Mouse (Mus musculus): ENCODE data around the gene Smchd1. TPM values are rescaled to one million over a fixed set of nuclear protein-coding genes. Genes with fewer than 3 reads are reported as not detected.

Gene Smchd1
- total RNA-seq, 2 experiments from 2014 or later, result 28.5 to 37.2 TPM

DNA sequence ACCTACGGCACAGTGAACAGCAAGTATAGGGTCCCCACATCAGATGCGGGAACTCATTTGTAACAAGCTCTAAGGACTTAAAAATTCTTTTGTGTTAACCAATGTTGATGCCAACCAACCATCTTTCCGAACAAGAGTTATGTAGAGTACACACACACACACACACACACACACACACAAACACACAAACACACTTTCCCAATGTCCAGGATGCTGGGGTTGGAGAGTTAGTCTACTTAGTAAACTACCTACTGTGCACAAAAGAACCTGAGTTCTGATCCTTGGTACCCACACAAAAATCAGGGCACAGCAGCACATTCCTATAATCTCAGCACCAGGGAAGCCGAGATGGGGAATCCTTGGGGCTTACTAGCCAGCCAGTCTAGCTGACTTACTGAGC, 157.6 kb downstream of the Smchd1 start:
- DNase-seq (ENCODE audit: low spot score in 2 of 2), result no peak
- intact Hi-C loops (cut with DNase I), result no loop called here

DNA sequence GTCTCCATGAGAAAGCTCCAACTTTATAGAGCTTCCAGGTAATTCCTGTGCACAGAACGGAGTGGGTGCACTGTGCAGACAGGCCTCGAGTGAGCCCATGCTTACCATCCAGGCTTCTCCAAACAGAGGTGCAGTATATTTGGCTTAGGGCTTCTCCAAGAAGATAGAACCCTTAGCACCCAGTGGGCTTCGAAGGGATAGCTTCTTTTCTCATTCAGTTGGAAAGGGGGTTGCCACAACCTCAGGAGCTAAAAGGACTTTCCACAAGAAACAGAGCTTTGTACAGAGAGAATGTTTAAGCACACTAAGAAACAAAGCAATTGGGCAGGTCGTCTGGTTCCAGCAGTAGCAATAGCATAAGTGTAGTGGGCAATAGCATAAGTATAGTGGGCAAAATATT, 160.8 kb downstream of the Smchd1 start:
- no peak for DNase-seq (ENCODE audit: low spot score in 2 of 2)
- intact Hi-C loops (cut with DNase I), result no loop called here

DNA sequence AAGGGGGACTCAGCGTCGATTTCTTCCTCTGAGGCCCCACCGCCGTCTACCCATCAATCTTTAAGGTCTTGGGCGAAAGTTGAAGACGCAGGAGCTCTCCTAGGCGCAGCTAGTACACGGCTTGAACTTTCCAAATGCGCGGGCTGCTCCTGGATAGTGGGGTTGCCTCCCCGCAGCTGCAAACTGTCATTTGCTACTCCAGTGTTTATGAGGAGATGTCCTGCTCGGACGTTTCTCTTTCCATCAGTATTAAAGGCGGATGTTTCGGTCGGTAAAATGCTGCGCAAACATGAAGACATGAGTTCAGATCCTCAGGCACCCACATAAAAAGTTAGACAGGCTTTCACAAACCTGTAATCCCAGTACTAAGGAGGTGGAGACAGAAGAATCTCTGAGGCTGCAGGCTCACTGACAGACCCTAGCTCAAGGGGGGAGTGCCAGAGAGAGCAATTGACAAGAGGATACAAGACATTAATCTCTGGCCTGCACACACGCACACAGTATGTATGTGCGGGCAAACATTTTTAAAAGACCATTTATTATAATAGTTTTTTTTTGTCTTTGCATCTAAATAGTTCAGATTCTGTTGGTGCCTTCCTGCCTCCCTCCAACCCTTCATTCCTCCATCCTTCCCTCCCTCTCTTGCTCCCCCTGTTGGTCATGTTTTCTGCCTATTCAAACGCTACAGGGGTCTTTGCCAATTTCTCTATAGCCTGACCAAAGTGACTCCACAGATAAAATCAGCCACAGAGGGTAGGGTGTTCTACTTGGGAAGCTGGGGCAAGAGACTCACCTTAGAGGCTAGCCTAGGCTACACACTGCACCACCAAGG, 163.6 kb downstream of the Smchd1 start, which contains the start of gene Emilin2:
Gene Emilin2 (minus strand): TSS at position 639 of the 832 bp plus-strand sequence.
- intact Hi-C loops (cut with DNase I), result no loop called here

DNA sequence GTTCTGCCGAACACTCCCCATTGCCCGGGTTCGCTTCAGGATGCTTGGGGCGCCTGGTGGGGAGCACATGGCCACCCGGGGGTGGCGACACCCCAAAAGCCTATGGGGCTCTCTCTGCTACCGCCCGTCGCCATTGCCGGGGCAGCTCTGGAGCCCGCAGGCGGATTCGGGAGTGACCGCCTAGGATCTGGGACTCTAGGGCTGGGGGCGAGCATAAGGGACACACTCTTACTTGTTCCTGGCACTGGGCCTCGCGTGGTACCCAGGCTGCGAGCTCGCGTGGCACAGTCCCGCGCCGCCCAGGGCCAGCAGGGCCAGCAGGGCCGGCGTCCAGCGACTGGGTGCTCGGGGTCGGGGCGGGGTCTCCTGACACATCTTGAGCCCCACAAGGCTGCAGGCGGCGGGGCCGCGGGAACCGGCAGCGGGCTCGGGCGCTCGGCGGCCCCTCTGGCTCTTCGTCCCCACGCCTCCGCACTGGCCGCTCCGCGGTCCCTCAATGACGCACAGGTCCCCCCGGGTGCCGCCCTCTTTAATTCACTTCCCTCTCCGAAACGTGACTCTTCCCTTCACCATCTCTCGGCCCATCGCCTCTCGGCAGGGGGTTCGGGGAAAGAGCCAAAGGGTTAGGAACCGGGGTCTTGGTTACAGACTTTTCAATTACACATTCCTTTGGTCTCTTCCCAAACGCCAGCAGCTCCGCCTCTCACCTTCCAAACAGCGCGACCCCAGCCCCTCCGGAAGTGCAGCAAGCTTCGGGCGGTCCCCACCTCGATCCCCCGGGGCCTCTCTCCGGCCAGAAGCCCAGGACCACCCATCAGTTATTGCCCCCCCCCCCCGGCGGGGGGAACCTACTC, 164.4 kb downstream of the Smchd1 start:
- intact Hi-C loops (cut with DNase I), result no loop called here

More for the DNA sequence above, 163.6 kb downstream of the Smchd1 start, which contains the start of gene Emilin2:
- no peak for DNase-seq (ENCODE audit: low spot score in 2 of 2)

GRCm38 (mm10) chr17:71309711-71310485, 165.2 kb downstream of the Smchd1 start:
- intact Hi-C loops (cut with DNase I), result no loop called here
- DNase-seq (ENCODE audit: low spot score in 2 of 2), result no peak

More for the DNA sequence above, 164.4 kb downstream of the Smchd1 start:
- DNase-seq (ENCODE audit: low spot score in 2 of 2), result peak in 1 of 2 experiments; percentile 12

DNA sequence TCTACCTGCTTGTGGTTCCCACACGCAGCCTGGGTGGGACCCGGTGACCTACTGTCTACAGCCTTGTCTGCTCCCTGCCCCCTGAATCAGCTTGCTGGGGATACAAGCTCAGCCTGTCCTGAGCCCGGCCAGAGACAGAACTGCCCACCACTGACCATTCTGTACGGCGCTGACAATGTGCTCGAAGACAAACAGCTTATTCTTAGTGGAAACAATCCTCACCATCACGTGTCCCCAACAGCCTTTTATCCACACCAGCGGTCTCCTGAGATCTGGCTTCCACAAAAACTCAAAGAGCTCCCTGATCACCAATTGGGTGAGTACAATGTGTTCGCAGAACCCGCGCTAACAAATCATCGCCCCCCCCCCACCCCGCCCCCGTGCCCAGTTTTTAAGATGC, 166.0 kb downstream of the Smchd1 start:
- intact Hi-C loops (cut with DNase I), result no loop called here
- no peak for DNase-seq (ENCODE audit: low spot score in 2 of 2)

GRCm38 (mm10) chr17:71308296-71308695, 166.8 kb downstream of the Smchd1 start:
- no peak for DNase-seq (ENCODE audit: low spot score in 2 of 2)
- intact Hi-C loops (cut with DNase I), result no loop called here

DNA sequence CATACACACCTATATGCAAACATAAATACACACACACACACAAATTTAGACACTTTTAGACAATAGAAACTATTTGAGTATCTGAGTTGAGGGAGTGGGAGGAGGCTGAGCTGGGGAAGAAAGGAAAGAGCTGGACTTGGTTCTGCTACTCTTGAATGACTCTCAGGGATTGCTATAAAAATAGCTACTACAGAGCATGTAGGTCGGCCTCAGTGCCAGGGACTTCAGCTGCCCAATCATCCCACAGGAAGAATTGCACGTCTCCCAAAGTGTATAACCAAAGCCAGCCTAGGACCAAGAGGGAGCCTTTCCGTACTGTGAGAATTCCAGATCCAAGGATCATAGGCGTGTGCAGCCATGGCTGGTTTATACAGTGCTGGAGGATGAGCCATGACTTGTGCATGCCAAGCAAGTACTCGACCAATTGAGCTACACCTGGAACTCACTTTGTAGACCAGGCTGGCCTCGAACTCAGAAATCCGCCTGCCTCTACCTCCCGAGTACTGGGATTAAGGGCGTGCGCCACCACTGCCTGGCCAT, 167.8 kb downstream of the Smchd1 start:
- DNase-seq (ENCODE audit: low spot score in 2 of 2), result no peak
- intact Hi-C loops (cut with DNase I), result no loop called here

DNA sequence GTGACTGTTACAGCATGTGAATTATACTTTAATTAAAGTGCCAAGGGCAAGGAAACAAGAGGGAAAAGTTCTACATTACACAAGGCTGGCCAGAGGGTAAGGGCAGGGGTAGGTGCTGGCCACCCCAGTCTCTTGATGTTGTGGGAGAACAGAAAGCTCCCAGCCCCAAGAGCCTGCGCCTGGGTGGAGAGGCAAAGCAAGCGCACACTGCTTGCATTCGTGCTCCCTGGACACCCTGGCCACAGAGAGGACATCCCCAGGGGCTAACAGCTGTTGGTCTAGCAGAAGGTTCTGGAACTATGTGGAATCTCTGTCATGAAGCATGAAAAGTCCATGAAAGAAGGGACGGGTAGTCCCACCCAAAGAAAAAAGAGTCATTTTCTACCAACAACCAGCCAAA, 168.4 kb downstream of the Smchd1 start:
- intact Hi-C loops (cut with DNase I), result no loop called here
- DNase-seq (ENCODE audit: low spot score in 2 of 2), result no peak

- intact Hi-C loops (cut with DNase I), result no loop called here
- DNase-seq (ENCODE audit: low spot score in 2 of 2), result no peak
Observed at GRCm38 (mm10) chr17:71306091-71306490, 169.1 kb downstream of the Smchd1 start.

GRCm38 (mm10) chr17:71303444-71303843, 171.7 kb downstream of the Smchd1 start:
- no peak for DNase-seq (ENCODE audit: low spot score in 2 of 2)
- intact Hi-C loops (cut with DNase I), result no loop called here

DNA sequence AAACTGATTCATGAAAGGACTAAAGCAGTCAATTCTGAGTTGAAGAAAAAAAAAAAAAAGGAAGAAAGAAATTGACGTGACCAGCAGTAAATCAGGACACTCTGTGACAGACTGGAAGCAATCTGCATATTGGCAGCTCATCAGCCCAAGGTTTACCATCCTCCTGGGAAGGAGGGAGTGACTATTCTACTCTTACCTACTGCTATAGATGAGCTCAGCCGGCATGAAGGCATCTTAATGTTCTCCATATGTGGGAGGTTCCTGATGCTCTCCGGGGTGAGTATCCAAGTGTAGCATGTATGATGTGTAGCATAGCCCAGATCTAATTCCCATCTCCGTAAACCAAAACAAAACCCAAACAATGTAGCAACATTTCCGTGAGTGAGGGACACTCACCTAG, 173.7 kb downstream of the Smchd1 start:
- no peak for DNase-seq (ENCODE audit: low spot score in 2 of 2)
- intact Hi-C loops (cut with DNase I), result no loop called here

DNA sequence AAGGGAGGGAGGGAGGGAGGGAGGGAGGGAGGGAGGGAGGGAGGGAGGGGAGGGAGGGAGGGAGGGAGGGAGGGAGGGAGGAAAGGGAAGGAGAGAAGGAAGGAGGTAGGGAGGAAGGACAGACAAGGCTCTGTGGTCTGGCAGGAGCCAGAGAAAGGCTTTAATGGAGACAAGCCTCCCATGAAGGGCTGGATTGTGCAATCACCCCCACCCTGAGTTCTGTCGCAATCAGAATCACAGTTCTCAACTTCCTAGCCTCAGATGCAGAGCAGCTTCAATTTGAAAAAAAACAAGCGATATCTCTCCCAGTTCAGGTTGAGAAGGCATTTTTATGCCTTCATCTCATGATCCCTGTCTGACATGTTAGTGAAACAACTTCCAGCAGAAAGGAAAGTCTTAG, 174.8 kb downstream of the Smchd1 start:
- intact Hi-C loops (cut with DNase I), result no loop called here

DNA sequence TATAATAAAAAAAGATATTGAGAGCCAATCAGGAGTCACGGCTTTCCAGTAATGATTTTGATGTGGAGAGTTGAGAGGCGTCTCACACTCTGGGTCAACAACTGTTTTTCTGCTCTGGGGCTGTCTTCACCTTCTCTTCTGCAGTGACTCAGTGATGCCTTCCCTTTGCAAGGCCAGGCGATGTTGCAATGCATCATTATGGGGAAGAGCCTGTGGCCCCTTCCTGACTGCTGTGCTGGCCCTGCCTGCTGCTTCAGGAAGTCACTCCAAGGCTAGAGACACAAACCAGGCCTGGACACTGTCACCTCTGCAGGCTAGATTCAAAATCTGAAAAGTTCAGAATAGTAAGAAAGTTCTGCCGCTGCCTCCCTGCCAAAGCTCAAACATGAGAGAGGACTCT, 175.3 kb downstream of the Smchd1 start:
- intact Hi-C loops (cut with DNase I), result no loop called here
- DNase-seq (ENCODE audit: low spot score in 2 of 2), result no peak

More for the DNA sequence above, 174.8 kb downstream of the Smchd1 start:
- no peak for DNase-seq (ENCODE audit: low spot score in 2 of 2)

GRCm38 (mm10) chr17:71294570-71294969, 180.6 kb downstream of the Smchd1 start:
- DNase-seq (ENCODE audit: low spot score in 2 of 2), result no peak
- intact Hi-C loops (cut with DNase I), result no loop called here

Other genes with a start within 250 kb of the Smchd1 start
- 1 to 10 TPM; 1.7 to 3.2 TPM for gene Emilin2, start 163.4 kb downstream of the Smchd1 start, total RNA-seq (2021)
- 1 to 10 TPM; 2.6 to 3.1 TPM for gene Gm4707, start 15.4 kb downstream of the Smchd1 start, total RNA-seq (2021)
- under 1 TPM; 0.49 to 0.57 TPM for gene Ndc80, start 51.5 kb upstream of the Smchd1 start, total RNA-seq (2021)
- 1 to 10 TPM; 1.5 to 3.0 TPM for gene Spdya, start 76.7 kb upstream of the Smchd1 start, total RNA-seq (2021)
- gene Wdr43, start 140.6 kb upstream of the Smchd1 start, total RNA-seq (2021), result 10 to 100 TPM; 20.3 to 26.8 TPM
- 1 to 10 TPM; 1.1 to 5.5 TPM for gene Togaram2, start 197.9 kb upstream of the Smchd1 start, total RNA-seq (2021)